Mouse (Mus musculus) adrenal gland (tissue): Measurements from ENCODE around the gene Hoxa2.

Source experiments
- intact Hi-C: fragments of 180-260 bp; cut with DNase I; formaldehyde crosslinking; loops from one replicate; pipeline ENCODE4 v1.15.1; 2025

Gene Hoxa2

GRCm38 (mm10) chr6:52180213-52180710, 15.6 kb upstream of the Hoxa2 start:
- intact Hi-C loops: no loop called here

- intact Hi-C loops: no loop called here
Measured at GRCm38 (mm10) chr6:52179690-52180089, 15.1 kb upstream of the Hoxa2 start.

- intact Hi-C loops: no loop called here
Measured at GRCm38 (mm10) chr6:52178918-52179665, 14.5 kb upstream of the Hoxa2 start.

GRCm38 (mm10) chr6:52177806-52178205, 13.2 kb upstream of the Hoxa2 start:
- intact Hi-C loops: no loop called here

GRCm38 (mm10) chr6:52177061-52177735, 12.6 kb upstream of the Hoxa2 start, which contains the start of gene 5730596B20Rik:
Gene 5730596B20Rik, plus strand, starts transcription at chr6:52177498.
- intact Hi-C loops: no loop called here

- intact Hi-C loops: no loop called here
Measured at GRCm38 (mm10) chr6:52176391-52176790, 11.8 kb upstream of the Hoxa2 start.

- intact Hi-C loops: loop anchor here (2.0 kb wide), 1 partner anchor 15 kb away; the partner anchor contains the start of gene Hoxa4
Measured at GRCm38 (mm10) chr6:52175864-52176263, 11.2 kb upstream of the Hoxa2 start.

GRCm38 (mm10) chr6:52174968-52175751, 10.5 kb upstream of the Hoxa2 start:
- intact Hi-C loops: loop anchor here (2.0 kb wide), 1 partner anchor 16 kb away; the partner anchor contains the start of gene Hoxa4

GRCm38 (mm10) chr6:52173648-52174047, 9.0 kb upstream of the Hoxa2 start:
- intact Hi-C loops: loop anchor here (2.0 kb wide), 1 partner anchor 17 kb away; the partner anchor contains the start of gene Hoxa4

- intact Hi-C loops: no loop called here
Measured at GRCm38 (mm10) chr6:52172501-52172900, 7.9 kb upstream of the Hoxa2 start.

GRCm38 (mm10) chr6:52171938-52172337, 7.3 kb upstream of the Hoxa2 start:
- intact Hi-C loops: no loop called here

- intact Hi-C loops: no loop called here
Measured at GRCm38 (mm10) chr6:52171331-52171730, 6.7 kb upstream of the Hoxa2 start.

- intact Hi-C loops: no loop called here
Measured at GRCm38 (mm10) chr6:52170898-52171223, 6.2 kb upstream of the Hoxa2 start.

- intact Hi-C loops: no loop called here
Measured at GRCm38 (mm10) chr6:52170166-52170897, 5.7 kb upstream of the Hoxa2 start.

- intact Hi-C loops: no loop called here
Measured at GRCm38 (mm10) chr6:52169499-52170165, 5.0 kb upstream of the Hoxa2 start.

- intact Hi-C loops: no loop called here
Measured at GRCm38 (mm10) chr6:52168191-52169055, 3.8 kb upstream of the Hoxa2 start.

GRCm38 (mm10) chr6:52167736-52168161, 3.1 kb upstream of the Hoxa2 start:
- intact Hi-C loops: no loop called here

- intact Hi-C loops: no loop called here
Measured at GRCm38 (mm10) chr6:52167176-52167575, 2.5 kb upstream of the Hoxa2 start.

- intact Hi-C loops: no loop called here
Measured at GRCm38 (mm10) chr6:52166431-52167077, 1.9 kb upstream of the Hoxa2 start.
